Mouse (Mus musculus) ES-Bruce4 (cell line): ENCODE measurements at regions not wholly inside any gene's neighbourhood (a gene's known extent, or its start where the extent isn't known, plus 50 kb on each side); places are given as distances from the start of the nearest gene placed in this dataset.

ENCODE experiments used
- EP300 ChIP-seq: IDR thresholded peaks from 2 replicates; pipeline ENCODE4 v1.6.1; 2011; ENCODE audit warnings: low read depth, low read length; ENCODE audit not compliant: insufficient read depth
- POLR2A ChIP-seq: IDR thresholded peaks from one replicate; pipeline ENCODE4 v1.8.1; 2011; ENCODE audit warnings: low read length; ENCODE audit not compliant: insufficient read depth

DNA sequence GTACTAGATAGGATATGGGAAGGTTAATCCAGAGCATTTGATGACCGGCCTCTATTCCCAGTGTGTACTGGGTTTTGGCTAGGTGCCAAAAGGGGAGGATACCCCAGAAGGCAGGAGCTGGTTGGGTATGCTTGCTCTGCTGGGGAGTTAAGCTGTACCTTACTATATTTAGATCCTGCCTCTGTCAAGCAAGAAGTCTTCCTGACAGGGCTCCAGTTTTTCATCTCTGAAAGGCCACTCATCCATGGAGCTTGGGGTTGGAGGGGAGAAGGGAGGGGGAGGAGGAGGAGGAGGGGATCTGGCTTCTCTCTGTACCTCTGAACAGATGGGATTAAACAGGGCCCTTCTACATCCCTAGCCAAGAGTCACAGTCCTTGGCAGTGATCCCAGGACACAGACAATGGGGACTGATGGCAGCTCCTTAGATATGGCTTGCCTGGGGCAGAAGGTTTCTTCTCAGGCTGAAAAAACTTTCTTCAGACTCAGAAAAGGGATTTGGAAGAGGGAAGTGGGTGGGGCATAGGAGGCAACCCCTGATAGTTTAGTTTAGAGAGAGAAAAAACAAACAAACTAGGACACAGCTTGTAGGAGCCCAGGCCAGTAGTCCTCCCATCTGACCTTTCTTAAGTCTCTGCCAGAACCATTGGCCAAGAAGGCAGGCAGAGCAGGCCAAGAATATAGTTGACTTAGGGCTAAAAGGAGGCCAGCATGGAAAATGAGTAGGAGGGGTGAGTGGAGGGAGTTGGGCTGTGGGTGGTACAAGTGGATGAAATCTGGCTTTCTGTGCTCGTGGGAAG, 78.3 kb upstream of the Astn2 start:
- no peak for TF ChIP-seq EP300
- TF ChIP-seq POLR2A: no peak
